Mouse (Mus musculus) brain, embryonic 14.5 days (tissue): ENCODE data around the gene Chrna10. TPM values are rescaled to one million over a fixed set of nuclear protein-coding genes. Genes with fewer than 3 reads are reported as not detected.

Experiments used
- DNase-seq: peaks from one replicate; pipeline ENCODE4 v3.0.0-alpha.2; 2011; ENCODE audit warnings: low read depth
- CTCF ChIP-seq: fragments of 200-500 bp; IDR thresholded peaks from 2 replicates; pipeline ENCODE4 v1.5.1; 2012; ENCODE audit warnings: inconsistent platforms, mild to moderate bottlenecking, moderate library complexity, borderline replicate concordance; ENCODE audit not compliant: insufficient read depth, insufficient read length; ENCODE audit errors: extremely low read depth
- POLR2A ChIP-seq: fragments of 200-500 bp; IDR thresholded peaks from 2 replicates; pipeline ENCODE4 v1.6.1; 2012; ENCODE audit warnings: mild to moderate bottlenecking, inconsistent platforms, borderline replicate concordance; ENCODE audit not compliant: poor library complexity, insufficient read depth, insufficient read length, severe bottlenecking; ENCODE audit errors: extremely low read depth
- polyA plus RNA-seq: library from polyadenylated mRNA; depleted of rRNA; stranded (reverse); fragments of >200 nt; gene quantifications from 2 replicates; pipeline ENCODE4 v1.2.3, GENCODE M21; 2012

Chrna10 gene
- polyA plus RNA-seq, 1 experiment: 0.05 TPM

- DNase-seq: no peak
- TF ChIP-seq CTCF: no peak
- no peak for TF ChIP-seq POLR2A
Measured at GRCm38 (mm10) chr7:102103555-102103954, 13.1 kb downstream of the Chrna10 start.

- TF ChIP-seq CTCF (no peak), POLR2A (no peak)
- DNase-seq: no peak
Measured at GRCm38 (mm10) chr7:102102696-102103095, 13.9 kb downstream of the Chrna10 start.

GRCm38 (mm10) chr7:102102241-102102640 lies 14.4 kb downstream of the Chrna10 start:
- TF ChIP-seq POLR2A (no peak), CTCF (no peak)
- peak; percentile 7 for DNase-seq

- TF ChIP-seq CTCF (no peak), POLR2A (no peak)
- DNase-seq: no peak
Measured at GRCm38 (mm10) chr7:102101487-102101886, 15.1 kb downstream of the Chrna10 start, which contains the start of gene Art1. Gene Art1 (plus strand): TSS chr7:102101743.

GRCm38 (mm10) chr7:102100868-102101267 lies 15.8 kb downstream of the Chrna10 start:
- no peak for DNase-seq
- TF ChIP-seq CTCF (no peak), POLR2A (no peak)

- peak; percentile 66 for DNase-seq
- no peak for TF ChIP-seq CTCF
- TF ChIP-seq POLR2A: no peak
Measured at GRCm38 (mm10) chr7:102099760-102100661, 16.6 kb downstream of the Chrna10 start.

- no peak for DNase-seq
- TF ChIP-seq POLR2A: no peak
- TF ChIP-seq CTCF: no peak
Measured at GRCm38 (mm10) chr7:102087336-102087735, 29.3 kb downstream of the Chrna10 start.

- no peak for TF ChIP-seq POLR2A
- TF ChIP-seq CTCF: no peak
- no peak for DNase-seq
Measured at GRCm38 (mm10) chr7:102084041-102084696, 32.5 kb downstream of the Chrna10 start.

GRCm38 (mm10) chr7:102082816-102083215 lies 33.8 kb downstream of the Chrna10 start, which contains the start of gene Trpc2:
Gene Trpc2 (plus strand): TSS chr7:102083116.
- DNase-seq: no peak
- no peak for TF ChIP-seq POLR2A
- no peak for TF ChIP-seq CTCF

GRCm38 (mm10) chr7:102081784-102082183 lies 34.8 kb downstream of the Chrna10 start:
- TF ChIP-seq CTCF (no peak), POLR2A (no peak)
- DNase-seq: no peak

- no peak for DNase-seq
- TF ChIP-seq CTCF: no peak
- no peak for TF ChIP-seq POLR2A
Measured at GRCm38 (mm10) chr7:102080311-102080710, 36.3 kb downstream of the Chrna10 start.

GRCm38 (mm10) chr7:102078517-102078916 lies 38.1 kb downstream of the Chrna10 start:
- DNase-seq: peak; percentile 51
- no peak for TF ChIP-seq POLR2A
- TF ChIP-seq CTCF: peak; percentile 60; the same call in 1 of the 2 replicates

GRCm38 (mm10) chr7:102076714-102077296 lies 39.8 kb downstream of the Chrna10 start:
- peak; percentile 57; the same call in 1 of the 2 replicates for TF ChIP-seq CTCF
- TF ChIP-seq POLR2A: no peak
- peak; percentile 32 for DNase-seq
